Mouse (Mus musculus) myocyte (in vitro differentiated cells): ENCODE results near the gene Emp2. TPM values are rescaled to one million over a fixed set of nuclear protein-coding genes. Genes with fewer than 3 reads are reported as not detected.

Source experiments
- H3K27me3 ChIP-seq: one replicate; pipeline ENCODE4 v1.6.1; 2011; ENCODE audit not compliant: control insufficient read depth, insufficient read depth, insufficient read length
- H3K36me3 ChIP-seq: one replicate; pipeline ENCODE4 v1.6.1; 2011; ENCODE audit not compliant: control insufficient read depth, insufficient read depth
- H3K4me2 ChIP-seq: one replicate; pipeline ENCODE4 v1.6.1; 2011; ENCODE audit warnings: low read depth, control low read depth
- H3K4me3 ChIP-seq: one replicate; pipeline ENCODE4 v1.5.1; 2011; ENCODE audit warnings: mild to moderate bottlenecking, control low read depth, moderate library complexity
- H3K79me2 ChIP-seq: one replicate; pipeline ENCODE4 v1.6.1; 2011; ENCODE audit not compliant: control insufficient read depth, insufficient read depth
- H3ac ChIP-seq: one replicate; pipeline ENCODE4 v1.6.1; 2011; ENCODE audit not compliant: control insufficient read depth, insufficient read length
- CEBPB ChIP-seq: IDR thresholded peaks from 2 replicates; pipeline ENCODE4 v1.6.1; 2011; ENCODE audit warnings: mild to moderate bottlenecking, moderate library complexity; ENCODE audit not compliant: poor library complexity, insufficient read depth, severe bottlenecking
- E2F4 ChIP-seq: IDR thresholded peaks from one replicate; pipeline ENCODE4 v1.6.1; 2011; ENCODE audit warnings: mild to moderate bottlenecking, control low read depth, moderate library complexity; ENCODE audit not compliant: insufficient read depth
- MAX ChIP-seq: IDR thresholded peaks from one replicate; pipeline ENCODE4 v1.6.1; 2011; ENCODE audit warnings: low read depth, mild to moderate bottlenecking, control low read depth
- MYOD1 ChIP-seq, 3 experiments: IDR thresholded peaks; one replicate each; pipeline ENCODE4 v1.6.1; 2011; ENCODE audit warnings: control low read depth in 2 of 3, low read depth in 2 of 3, mild to moderate bottlenecking in 2 of 3, moderate library complexity in 1 of 3; ENCODE audit not compliant: insufficient read length in 2 of 3, control insufficient read depth in 1 of 3
- MYOG ChIP-seq, 3 experiments: IDR thresholded peaks; one replicate each; pipeline ENCODE4 v1.6.1; 2011; ENCODE audit warnings: control low read depth in 2 of 3, low read depth in 2 of 3, mild to moderate bottlenecking in 2 of 3; ENCODE audit not compliant: insufficient read length in 2 of 3, control insufficient read depth in 1 of 3, insufficient read depth in 1 of 3
- POLR2A ChIP-seq: IDR thresholded peaks from one replicate; pipeline ENCODE4 v1.6.1; 2011; ENCODE audit warnings: low read depth, mild to moderate bottlenecking, control low read depth, moderate library complexity; ENCODE audit not compliant: insufficient read length
- POLR2AphosphoS2 ChIP-seq: IDR thresholded peaks from one replicate; pipeline ENCODE4 v1.6.1; 2011; ENCODE audit warnings: low read depth, control low read depth; ENCODE audit not compliant: insufficient read length
- REST ChIP-seq: IDR thresholded peaks from one replicate; pipeline ENCODE4 v1.6.1; 2011; ENCODE audit warnings: mild to moderate bottlenecking, control low read depth, moderate library complexity; ENCODE audit not compliant: insufficient read depth, insufficient read length
- SRF ChIP-seq: IDR thresholded peaks from one replicate; pipeline ENCODE4 v1.6.1; 2011; ENCODE audit warnings: low read depth; ENCODE audit not compliant: control insufficient read depth, insufficient read length
- TCF12 ChIP-seq: IDR thresholded peaks from one replicate; pipeline ENCODE4 v1.6.1; 2011; ENCODE audit warnings: mild to moderate bottlenecking, control low read depth; ENCODE audit not compliant: poor library complexity, insufficient read depth, severe bottlenecking
- TCF3 ChIP-seq: IDR thresholded peaks from one replicate; pipeline ENCODE4 v1.6.1; 2011; ENCODE audit warnings: low read depth, control low read depth; ENCODE audit not compliant: insufficient read length
- USF1 ChIP-seq: IDR thresholded peaks from one replicate; pipeline ENCODE4 v1.6.1; 2011; ENCODE audit warnings: low read depth, mild to moderate bottlenecking, control low read depth, moderate library complexity
- polyA plus RNA-seq: library from polyadenylated mRNA; unstranded; fragments of >200 nt; fragmentation: generic; extraction: Trizol; gene quantifications from one replicate; pipeline ENCODE4 v1.2.1, GENCODE M21; 2012; ENCODE audit warnings: missing spikeins

Emp2 gene
- polyA plus RNA-seq, 1 experiment = 212 TPM

DNA sequence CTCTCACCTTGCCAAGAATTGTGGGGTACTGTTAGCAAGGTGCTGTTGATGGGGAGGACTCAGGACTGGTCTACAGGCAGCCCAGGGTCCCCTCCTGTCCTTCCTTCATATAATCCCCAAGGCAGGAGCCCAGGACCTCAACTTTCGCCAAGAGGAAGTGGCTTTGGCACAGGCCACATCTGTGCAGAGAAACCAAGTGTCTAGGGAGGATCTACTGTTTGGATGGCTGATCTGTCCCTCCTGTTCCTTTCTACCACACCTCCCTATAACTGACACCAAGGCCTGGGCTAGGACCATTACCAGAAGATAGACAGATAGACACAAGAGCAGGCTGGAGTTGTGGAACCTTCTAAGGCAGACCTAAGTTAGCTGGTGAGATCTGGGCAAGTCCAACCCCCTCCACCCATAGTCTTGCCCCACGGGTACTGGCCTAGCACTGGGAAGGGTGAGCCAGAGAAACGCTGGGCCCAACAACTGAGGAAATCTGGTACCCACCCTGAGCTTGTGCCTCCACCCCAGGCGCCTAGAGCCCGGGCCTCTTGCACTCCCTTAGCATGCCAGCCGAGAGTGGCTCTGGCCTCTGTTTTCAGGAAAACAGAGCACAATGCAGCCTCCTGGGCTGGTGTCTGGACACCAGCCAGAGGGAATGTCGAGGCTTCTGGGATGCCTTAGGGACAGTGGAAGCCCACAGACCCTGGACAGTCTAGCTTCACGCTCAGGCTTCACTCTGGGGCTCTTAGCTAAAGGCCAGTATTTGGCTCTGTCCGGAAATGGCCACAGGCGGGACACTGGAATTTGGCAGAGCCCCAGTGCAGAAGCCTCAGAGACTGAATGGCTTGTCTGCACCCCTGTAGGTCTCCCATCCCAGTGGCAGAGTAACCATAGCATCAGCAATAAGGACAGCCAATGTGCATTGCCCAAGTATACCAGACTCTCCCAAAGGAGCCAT is 15.8 kb downstream of the Emp2 start:
- peaks cover 16% of the 10 kb centered on the region for H3K36me3 ChIP-seq
- no peak overlapping the region for H3K4me3 ChIP-seq
- H3K79me2 ChIP-seq = peaks cover 90% of the 10 kb centered on the region
- H3K4me2 ChIP-seq = peak overlapping the region; percentile 31
- H3ac ChIP-seq = no peak overlapping the region
- no peaks in the 10 kb centered on the region for H3K27me3 ChIP-seq
- TF ChIP-seq MYOG (IDR thresholded peaks at IDR 0.05; ENCODE audit: control insufficient read depth in 1 of 3, insufficient read depth in 1 of 3, insufficient read length in 2 of 3, low read depth in 2 of 3) (no peak), REST (no peak), POLR2A (no peak), POLR2AphosphoS2 (no peak), TCF12 (no peak), MYOD1 (IDR thresholded peaks at IDR 0.05; ENCODE audit: control insufficient read depth in 1 of 3, insufficient read length in 2 of 3, low read depth in 2 of 3) (no peak), SRF (no peak), USF1 (no peak), MAX (no peak), E2F4 (no peak), CEBPB (no peak), TCF3 (no peak)

- Histone ChIP-seq H3K4me3 (no peak overlapping the region), H3K79me2 (peaks cover 12% of the 10 kb centered on the region), H3K36me3 (peaks cover 73% of the 10 kb centered on the region), H3K4me2 (no peak overlapping the region), H3K27me3 (no peaks in the 10 kb centered on the region), H3ac (no peak overlapping the region)
- TF ChIP-seq TCF3 = no peak
- no peak for TF ChIP-seq POLR2AphosphoS2
- TF ChIP-seq MAX = no peak
- no peak for TF ChIP-seq USF1
- no peak for TF ChIP-seq SRF
- no peak for TF ChIP-seq POLR2A
- no peak for TF ChIP-seq MYOD1 (IDR thresholded peaks at IDR 0.05; ENCODE audit: control insufficient read depth in 1 of 3, insufficient read length in 2 of 3, low read depth in 2 of 3)
- no peak for TF ChIP-seq CEBPB
- TF ChIP-seq REST = no peak
- TF ChIP-seq MYOG (IDR thresholded peaks at IDR 0.05; ENCODE audit: control insufficient read depth in 1 of 3, insufficient read depth in 1 of 3, insufficient read length in 2 of 3, low read depth in 2 of 3) = no peak
- TF ChIP-seq E2F4 = no peak
- TF ChIP-seq TCF12 = no peak
These were observed 25.7 kb downstream of the Emp2 start for GRCm38 (mm10) chr16:10288115-10288514.

DNA sequence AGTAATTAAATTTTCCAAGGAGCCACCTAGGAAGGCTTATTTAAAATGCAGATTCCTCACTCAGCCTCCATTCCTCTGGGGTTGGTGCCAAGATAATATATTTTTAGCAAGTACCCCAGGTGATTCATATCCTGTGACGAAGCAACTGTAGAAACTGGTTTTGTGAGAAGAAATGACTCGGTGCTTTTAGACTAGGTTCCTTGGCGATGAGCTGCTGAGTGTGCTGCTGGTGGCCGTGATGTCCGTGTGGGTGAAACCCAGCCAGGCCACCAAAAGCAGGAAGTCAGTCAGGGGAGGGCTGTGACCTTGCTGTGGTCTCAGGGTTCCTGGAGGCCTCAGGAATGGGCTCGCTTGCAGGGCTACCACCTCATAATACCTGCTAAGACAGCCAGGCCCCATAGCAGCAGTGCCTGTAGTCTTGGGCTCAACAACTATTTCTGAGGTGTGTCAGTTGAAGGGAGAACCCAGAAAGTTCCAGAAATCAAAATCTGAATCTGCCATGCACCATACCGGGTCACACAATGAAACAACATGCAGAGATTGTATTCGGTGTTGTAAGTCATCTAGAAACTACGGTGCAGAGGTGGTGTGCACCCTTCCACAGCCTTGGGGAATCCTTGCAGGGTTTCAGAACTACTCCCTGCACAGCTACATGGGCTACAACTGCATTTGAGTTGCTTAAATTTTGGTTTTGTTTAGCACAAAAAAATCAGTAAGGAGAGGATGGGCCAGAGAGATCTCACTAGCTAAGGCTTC is 27.1 kb downstream of the Emp2 start:
- TF ChIP-seq REST (no peak), CEBPB (no peak), MYOG (IDR thresholded peaks at IDR 0.05; ENCODE audit: control insufficient read depth in 1 of 3, insufficient read depth in 1 of 3, insufficient read length in 2 of 3, low read depth in 2 of 3) (no peak), POLR2A (no peak), USF1 (no peak), TCF12 (no peak), E2F4 (no peak)
- H3K27me3 ChIP-seq = no peaks in the 10 kb centered on the region
- no peak overlapping the region for H3K4me3 ChIP-seq
- no peak overlapping the region for H3ac ChIP-seq
- peaks cover 80% of the 10 kb centered on the region for H3K36me3 ChIP-seq
- peaks cover 3% of the 10 kb centered on the region for H3K79me2 ChIP-seq
- H3K4me2 ChIP-seq = peak overlapping the region; percentile 59

DNA sequence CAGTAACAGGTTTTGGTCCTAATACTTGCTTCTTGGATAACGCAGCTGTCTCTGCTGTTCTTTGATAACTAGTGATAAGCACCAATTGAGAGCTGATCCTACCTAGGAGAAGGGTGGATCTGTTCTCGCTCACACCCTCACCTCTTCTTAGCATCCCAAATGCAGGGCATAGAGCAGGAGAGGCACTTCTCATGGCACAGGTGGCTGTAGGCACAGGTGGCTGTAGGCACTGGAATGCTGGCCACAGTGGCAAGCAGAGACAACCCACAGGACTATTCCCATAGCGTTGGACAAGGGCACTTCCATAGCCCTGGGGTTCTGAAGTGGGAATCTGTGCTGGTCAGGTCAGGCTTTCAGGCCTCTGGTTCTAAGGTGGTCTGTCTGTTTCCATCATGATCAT is 31.9 kb downstream of the Emp2 start:
- Histone ChIP-seq H3K27me3 (no peaks in the 10 kb centered on the region), H3K79me2 (no peaks in the 10 kb centered on the region), H3ac (no peak overlapping the region), H3K4me3 (no peak overlapping the region), H3K4me2 (no peak overlapping the region), H3K36me3 (peaks cover 49% of the 10 kb centered on the region)
- TF ChIP-seq E2F4 (no peak), REST (no peak), MYOG (IDR thresholded peaks at IDR 0.05; ENCODE audit: control insufficient read depth in 1 of 3, insufficient read depth in 1 of 3, insufficient read length in 2 of 3, low read depth in 2 of 3) (no peak), USF1 (no peak), POLR2A (no peak), POLR2AphosphoS2 (peak; percentile 78), SRF (no peak), CEBPB (no peak), TCF12 (no peak)
